ENCODE assay signal across 13 mouse cellular contexts in genomic region chr16:46146962-46147361, GRCm38 (mm10). TPM values are rescaled to one million over a fixed set of nuclear protein-coding genes. Genes with fewer than 3 reads are reported as not detected.
"Had no signal": no experiment of that assay in that cellular context is flagged by ENCODE, and none has a peak within 500 bp of the region (broad histone marks: within the 10 kb centered on the region; RNA-seq: fewer than 3 reads in every experiment).

No protein-coding gene starts in this region.

- H3K36me3 ChIP-seq: limb, embryonic 10.5 days; liver, embryonic 15.5 days; midbrain, embryonic 13.5 days; neural tube, embryonic 12.5 days had no signal

- H3K4me3 ChIP-seq: limb, embryonic 10.5 days; liver, embryonic 15.5 days; midbrain, embryonic 13.5 days; neural tube, embryonic 12.5 days had no signal

- H3K27ac ChIP-seq: limb, embryonic 10.5 days; liver, embryonic 15.5 days; midbrain, embryonic 13.5 days; neural tube, embryonic 12.5 days had no signal

- H3K9ac ChIP-seq: liver, embryonic 15.5 days; midbrain, embryonic 13.5 days; neural tube, embryonic 12.5 days had no signal

- H3K27me3 ChIP-seq: liver, embryonic 15.5 days; midbrain, embryonic 13.5 days; neural tube, embryonic 12.5 days had no signal

- H3K4me1 ChIP-seq: limb, embryonic 10.5 days; liver, embryonic 15.5 days; midbrain, embryonic 13.5 days; neural tube, embryonic 12.5 days had no signal

- H3K4me2 ChIP-seq: liver, embryonic 11.5 days; liver, embryonic 15.5 days; midbrain, embryonic 13.5 days; neural tube, embryonic 12.5 days had no signal

- ATAC-seq: lung, postnatal 0 days; midbrain, embryonic 13.5 days had no signal

- H3K9me3 ChIP-seq: limb, embryonic 10.5 days; liver, embryonic 15.5 days; midbrain, embryonic 13.5 days; neural tube, embryonic 12.5 days had no signal

- DNase-seq: kidney, postnatal 14 days; lung, adult 2 months; lung, postnatal 36 days; right cerebral cortex, postnatal 14 days; thymus, postnatal 36 days had no signal

RNA-seq across cellular contexts. Expression of gene Gm4737, which starts 7.9 kb away (rescaled TPM):
- total RNA-seq: neutrophil, adult 5-6 weeks had no signal

RNA-seq across cellular contexts. Expression of gene Cd96, which starts 26.9 kb away (rescaled TPM):
- total RNA-seq: left cerebral cortex, postnatal 10 days had no signal
- polyA plus RNA-seq: limb, embryonic 10.5 days; lung, postnatal 0 days; midbrain, embryonic 13.5 days; neural tube, embryonic 12.5 days had no signal
